ENCODE assay signal across 8 mouse cellular contexts in the genomic region with DNA sequence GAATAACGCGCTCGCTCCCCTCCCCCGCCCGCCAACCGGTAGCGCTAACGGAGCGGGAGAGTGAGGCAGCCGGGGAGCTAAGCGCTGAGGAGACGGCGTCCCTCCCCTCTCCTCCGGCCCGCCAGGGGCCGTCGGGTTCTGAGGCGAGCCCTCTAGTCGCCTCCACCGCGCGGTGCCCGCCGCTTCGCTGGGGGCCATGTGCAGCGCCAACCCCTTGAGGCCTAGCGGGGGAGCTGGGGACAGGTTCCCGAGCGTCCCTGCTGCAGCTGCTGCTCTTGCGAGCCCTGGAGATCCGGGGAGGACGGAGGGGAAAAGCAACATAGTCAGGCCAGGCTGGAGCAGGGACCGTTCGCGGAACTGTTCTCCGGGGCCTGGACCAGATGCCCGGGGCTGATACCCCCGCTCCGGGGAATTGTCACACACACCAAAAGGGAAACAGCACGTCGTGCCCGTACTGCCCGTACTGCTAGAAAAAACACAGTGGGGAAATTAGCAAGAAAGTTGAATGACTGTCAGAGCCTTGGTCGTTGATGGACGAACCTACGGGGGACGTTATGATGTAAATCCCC. TPM values are rescaled to one million over a fixed set of nuclear protein-coding genes. Genes with fewer than 3 reads are reported as not detected.
DNase-seq lines count a peak whose midpoint lies in the region; ATAC-seq lines count a peak whose summit lies in the region.

No protein-coding gene starts in this region.

- H3K9ac ChIP-seq in lung, embryonic 16.5 days (ENCODE audit: low read length): peak overlapping the region; percentile 88

- H3K9me3 ChIP-seq in lung, embryonic 16.5 days (ENCODE audit: control insufficient read depth, low read length): no peaks in the 10 kb centered on the region
- H3K9me3 ChIP-seq in hindbrain, embryonic 10.5 days: no peaks in the 10 kb centered on the region

- no peak for DNase-seq in lung, postnatal 25 days (ENCODE audit: low spot score)
- DNase-seq in c-Kit-positive CD71-positive TER-119-positive erythroid progenitor cells, embryonic 14.5 days (ENCODE audit: low spot score): peak; percentile 57
- DNase-seq in hindbrain, embryonic 10.5 days (ENCODE audit: low spot score): no peak
- peak; percentile 52 for DNase-seq in mesoderm, embryonic 11.5 days (ENCODE audit: low read depth, low spot score)
- no peak for DNase-seq in yolk sac, embryonic 10.5 days (ENCODE audit: low spot score)
- no peak for DNase-seq in ovary, postnatal 10 days (ENCODE audit: low spot score)
- no peak for DNase-seq in kidney, postnatal 25 days

- ATAC-seq in lung, embryonic 16.5 days (ENCODE audit: low read depth): peak; percentile 53

- H3K27me3 ChIP-seq in lung, embryonic 16.5 days (ENCODE audit: control insufficient read depth, insufficient read depth, low read depth, low read length): no peaks in the 10 kb centered on the region
- no peaks in the 10 kb centered on the region for H3K27me3 ChIP-seq in hindbrain, embryonic 10.5 days (ENCODE audit: insufficient read depth, poor library complexity, severe bottlenecking)

- peak overlapping the region; percentile 91 for H3K27ac ChIP-seq in lung, embryonic 16.5 days (ENCODE audit: low read length)
- peak overlapping the region; percentile 95 for H3K27ac ChIP-seq in hindbrain, embryonic 10.5 days

- WGBS in lung, embryonic 16.5 days: under 1% methylated on average over 45 of the region's 47 CpGs
- WGBS in hindbrain, embryonic 10.5 days: under 1% methylated on average over 47 of the region's 47 CpGs

- no peaks in the 10 kb centered on the region for H3K36me3 ChIP-seq in lung, embryonic 16.5 days (ENCODE audit: control insufficient read depth, insufficient read depth, low read length)
- no peaks in the 10 kb centered on the region for H3K36me3 ChIP-seq in hindbrain, embryonic 10.5 days

- H3K4me3 ChIP-seq in lung, embryonic 16.5 days (ENCODE audit: low read length): peak overlapping the region; percentile 91
- peak overlapping the region; percentile 96 for H3K4me3 ChIP-seq in hindbrain, embryonic 10.5 days

- peaks cover 6% of the 10 kb centered on the region for H3K4me1 ChIP-seq in lung, embryonic 16.5 days (replicated peaks; ENCODE audit: control insufficient read depth, insufficient read depth, low read length)
- peaks cover 36% of the 10 kb centered on the region for H3K4me1 ChIP-seq in hindbrain, embryonic 10.5 days (replicated peaks)

- peak overlapping the region; percentile 88 for H3K4me2 ChIP-seq in lung, embryonic 16.5 days (ENCODE audit: low read depth, low read length)

RNA-seq across cellular contexts. Expression of gene R3hdm1, which starts 0.5 kb away (rescaled TPM):
- polyA plus RNA-seq in lung, embryonic 16.5 days (2015; fragmentation: Nextera tagmentation; extraction: Ambion mirVana): 53.1 and 57.1 TPM in 2 replicates
- polyA plus RNA-seq in hindbrain, embryonic 10.5 days (2016; fragmentation: Nextera tagmentation; extraction: Ambion mirVana): 75.5 and 79.0 TPM in 2 replicates

RNA-seq across cellular contexts. Expression of gene Zranb3, which starts 0.8 kb away (rescaled TPM):
- 9.5 and 12.1 TPM in 2 replicates for polyA plus RNA-seq in lung, embryonic 16.5 days (2015; fragmentation: Nextera tagmentation; extraction: Ambion mirVana)
- polyA plus RNA-seq in hindbrain, embryonic 10.5 days (2016; fragmentation: Nextera tagmentation; extraction: Ambion mirVana): 10.4 and 15.6 TPM in 2 replicates

Comparison
In these comparisons a context has a peak if more than half of its experiments do, and no peak if none do; other contexts are left out.
1. DNase-seq: peak in c-Kit-positive CD71-positive TER-119-positive erythroid progenitor cells, embryonic 14.5 days (single experiment) and mesoderm, embryonic 11.5 days (single experiment); none in lung, postnatal 25 days (single experiment), hindbrain, embryonic 10.5 days (single experiment), yolk sac, embryonic 10.5 days (single experiment), ovary, postnatal 10 days (single experiment) and kidney, postnatal 25 days (0 of 2).